Mouse (Mus musculus) frontal cortex, adult 2 months (tissue): ENCODE data around the gene C730034F03Rik. TPM values are rescaled to one million over a fixed set of nuclear protein-coding genes. Genes with fewer than 3 reads are reported as not detected.

ENCODE experiments used
- DNase-seq, 2 experiments: peaks; one replicate each; pipeline ENCODE4 v3.0.0; 2022; ENCODE audit warnings: low spot score in 1 of 2; ENCODE audit errors: extremely low spot score in 1 of 2
- polyA plus RNA-seq: library from polyadenylated mRNA; depleted of rRNA; stranded (reverse); fragments of >200 nt; gene quantifications from 2 replicates; pipeline ENCODE4 v1.2.3, GENCODE M21; 2012

C730034F03Rik gene
- polyA plus RNA-seq, 1 experiment: 3.8 TPM

DNA sequence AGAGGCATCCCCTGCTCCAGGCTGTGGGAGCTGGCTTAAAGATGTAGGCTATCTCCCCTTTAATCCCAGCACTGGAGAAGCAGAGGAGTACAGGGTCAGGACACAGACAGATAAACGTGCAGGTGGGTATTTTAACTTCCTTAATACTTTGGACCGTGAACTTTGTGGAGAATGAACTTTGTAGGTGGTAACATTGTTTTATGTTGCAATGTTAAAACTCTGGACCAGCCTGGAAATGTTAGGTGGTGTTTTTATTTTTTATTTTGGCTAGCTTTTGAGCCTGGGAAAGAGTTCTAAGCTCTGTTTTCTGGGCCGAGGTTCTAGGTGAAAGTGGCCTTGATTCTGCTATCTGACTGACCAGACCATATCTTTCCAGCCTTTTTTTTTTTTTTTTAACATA is 1.9 kb downstream of the C730034F03Rik start:
- no peak for DNase-seq

DNA sequence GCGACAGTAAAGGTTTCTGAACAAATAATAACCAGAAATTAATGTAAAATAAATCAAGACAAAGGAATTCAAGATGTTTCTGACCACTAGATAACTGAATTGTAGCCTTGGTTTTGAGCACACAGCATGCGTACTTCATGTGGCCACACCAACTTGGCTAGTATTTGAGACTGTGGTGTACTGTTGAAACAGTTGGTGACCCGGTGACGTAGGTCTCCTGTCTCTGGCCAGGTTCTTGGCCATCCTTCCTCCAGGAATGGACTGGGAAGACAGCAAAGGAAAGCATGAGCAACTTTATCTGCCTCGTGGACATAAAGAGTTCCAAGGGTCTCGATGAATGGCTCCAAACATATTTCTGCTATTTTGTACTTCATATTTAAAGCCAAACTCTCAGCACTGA is 2.4 kb downstream of the C730034F03Rik start:
- no peak for DNase-seq

DNA sequence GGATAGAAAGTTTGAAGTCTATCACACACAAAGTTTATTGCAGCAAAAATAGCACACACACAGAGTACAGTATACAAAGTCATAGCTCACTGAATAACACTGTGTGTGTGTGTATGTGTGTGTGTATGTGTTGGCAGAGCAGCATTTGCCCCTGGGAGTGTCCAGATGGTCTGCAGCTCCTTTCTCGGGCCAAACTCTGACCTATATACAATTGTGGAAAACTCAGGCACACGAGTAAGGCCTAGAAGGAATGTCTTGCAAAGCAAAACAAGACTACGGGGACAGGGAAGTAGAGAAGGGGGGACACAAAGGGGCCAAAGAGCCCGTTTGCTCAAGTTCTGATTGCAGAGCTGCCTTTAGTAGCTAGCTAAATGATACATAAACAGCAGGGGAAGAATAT is 3.6 kb downstream of the C730034F03Rik start:
- no peak for DNase-seq

DNA sequence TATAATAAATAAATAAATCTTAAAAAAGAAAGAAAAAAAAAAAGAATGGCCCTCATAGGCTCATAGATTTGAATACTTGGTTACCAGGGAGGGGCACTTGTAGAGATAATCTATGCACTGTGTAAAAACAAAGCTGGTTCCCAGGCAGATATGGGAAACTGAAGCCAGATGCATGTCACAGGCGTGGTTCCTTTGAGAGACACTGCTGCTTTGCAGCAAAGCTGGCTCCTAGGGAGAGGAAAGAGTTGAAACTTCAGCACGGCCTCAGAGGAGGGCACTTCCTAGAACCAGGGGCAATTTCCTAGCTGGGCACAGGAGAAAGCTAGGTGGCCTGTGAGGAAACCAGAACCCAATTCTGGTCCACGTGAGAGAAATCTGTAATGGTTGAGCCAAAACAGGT is 4.7 kb downstream of the C730034F03Rik start:
- no peak for DNase-seq

DNA sequence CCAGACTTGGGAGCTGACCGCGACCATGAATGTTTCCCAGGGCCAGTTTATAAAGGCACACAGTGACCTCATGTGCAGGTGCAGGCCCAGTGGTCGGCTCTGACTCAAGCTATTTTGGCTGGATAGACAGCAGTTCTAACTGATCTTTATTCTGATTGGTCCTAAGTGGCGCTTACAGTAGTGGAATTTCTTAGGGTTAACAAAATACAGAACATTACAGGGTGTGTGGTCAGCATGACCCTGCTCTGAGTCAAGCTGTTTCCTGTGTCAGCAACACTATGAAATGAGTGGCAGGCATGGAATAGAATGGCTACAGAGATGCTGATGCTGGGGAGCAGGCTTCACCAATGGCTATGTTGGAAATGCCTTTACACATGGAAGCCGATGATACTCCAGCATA is 6.5 kb downstream of the C730034F03Rik start:
- no peak for DNase-seq

DNA sequence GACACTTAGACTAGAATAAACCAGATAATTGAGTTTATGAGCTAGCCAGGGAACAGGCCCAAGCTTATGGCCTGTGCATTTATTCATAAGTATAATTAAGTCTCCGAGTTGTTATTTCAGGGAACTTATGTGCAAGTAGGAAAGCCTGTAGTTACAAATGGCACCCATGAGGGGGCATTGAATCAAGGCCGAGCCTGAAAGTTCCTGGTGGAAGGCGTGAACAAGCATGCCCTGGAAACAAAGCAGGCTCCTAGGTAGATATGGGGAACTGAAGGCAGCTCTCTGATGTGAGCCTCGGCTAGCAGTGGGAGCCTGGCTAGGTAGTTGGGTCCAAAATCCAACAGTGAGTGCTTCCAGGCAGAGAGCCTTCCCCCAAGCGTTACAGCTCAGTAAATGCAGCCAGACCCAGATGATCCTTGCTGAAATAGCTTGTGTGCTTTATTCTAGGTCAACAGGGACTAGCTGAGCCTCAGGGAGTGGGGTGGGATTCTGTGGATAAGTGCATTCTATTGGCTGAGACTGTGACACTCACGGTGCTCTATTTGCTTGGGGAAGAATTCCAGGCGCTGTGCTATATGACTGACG is 13.2 kb downstream of the C730034F03Rik start:
- peak in 1 of 2 experiments; percentile 35 for DNase-seq

DNA sequence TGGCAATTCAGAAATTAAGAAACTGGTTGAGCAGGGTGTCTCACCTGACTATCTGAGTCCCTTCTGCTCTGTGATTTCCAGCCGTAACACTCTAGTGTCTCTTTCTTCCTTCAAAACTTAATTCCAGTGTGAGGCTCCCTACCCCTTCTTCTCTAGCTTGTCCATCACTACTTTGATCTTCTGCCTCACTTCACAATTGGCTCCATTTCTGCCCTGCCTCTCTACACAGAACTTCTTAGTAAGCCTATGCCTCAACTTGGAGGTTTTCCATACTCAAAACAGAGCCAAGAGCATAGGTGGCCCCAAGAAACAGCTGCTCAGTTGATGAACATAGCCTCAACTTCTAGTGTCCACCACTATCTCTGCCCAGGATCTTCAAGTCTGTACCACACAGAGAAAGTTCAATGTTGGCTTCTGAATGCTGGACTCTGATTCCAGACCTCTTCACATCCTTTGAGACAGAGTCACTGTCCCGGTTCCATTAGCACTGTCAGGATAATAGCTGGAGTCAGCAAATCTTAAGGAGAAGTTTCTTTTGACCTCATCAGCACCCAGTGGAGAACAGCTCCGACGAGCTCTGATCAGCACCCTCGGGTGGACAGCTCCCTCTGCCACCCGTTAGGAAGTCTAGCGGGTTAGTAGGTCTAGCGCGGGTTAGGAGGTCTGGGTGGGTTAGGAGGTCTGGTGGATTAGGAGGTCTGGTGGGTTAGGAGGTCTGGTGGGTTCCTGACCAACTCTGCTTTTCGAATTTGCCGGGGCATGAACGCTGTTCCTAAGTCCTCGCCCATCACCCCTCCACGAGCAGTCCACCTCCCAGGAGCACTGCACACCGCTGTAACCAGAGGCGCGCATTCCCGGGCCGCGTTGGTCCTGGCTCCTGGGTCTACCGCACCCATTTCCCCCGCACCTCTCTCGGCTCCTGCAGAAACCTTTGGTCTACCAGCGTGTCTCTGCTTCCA is 23.8 kb downstream of the C730034F03Rik start:
- DNase-seq: no peak

DNA sequence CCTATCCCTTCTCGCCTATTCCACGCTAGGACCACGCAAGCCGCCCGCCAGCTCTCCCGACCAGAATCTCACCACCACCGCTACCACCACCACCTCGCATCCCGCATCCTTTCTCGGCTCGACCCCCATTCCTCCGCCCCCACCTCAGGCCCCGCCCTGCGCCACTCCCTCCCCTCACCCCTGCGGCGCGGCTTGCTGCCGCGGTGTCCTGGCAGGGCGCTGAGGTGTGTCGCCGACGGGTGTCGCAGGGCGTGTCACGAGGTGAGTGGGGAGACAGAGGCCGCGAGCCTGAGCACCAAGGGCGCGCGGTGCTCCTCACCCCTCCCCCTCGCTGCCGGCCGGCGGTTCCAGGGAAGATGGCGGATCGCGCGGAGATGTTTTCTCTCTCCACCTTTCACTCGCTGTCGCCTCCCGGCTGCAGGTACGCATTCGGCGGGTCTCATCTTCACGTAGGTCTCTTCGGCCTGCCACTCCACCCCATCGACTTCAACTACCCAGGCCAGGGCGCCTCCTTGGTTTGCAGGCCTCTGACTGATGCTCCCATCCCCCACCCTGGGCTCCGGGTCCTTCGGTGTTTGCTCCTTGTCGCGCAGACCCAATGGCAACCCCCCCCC is 24.6 kb downstream of the C730034F03Rik start, which contains the start of gene Mapk8ip2:
Gene Mapk8ip2 (plus strand): TSS at position 49 of the 614 bp plus-strand sequence.
- peak in 1 of 2 experiments; percentile 63 for DNase-seq

DNA sequence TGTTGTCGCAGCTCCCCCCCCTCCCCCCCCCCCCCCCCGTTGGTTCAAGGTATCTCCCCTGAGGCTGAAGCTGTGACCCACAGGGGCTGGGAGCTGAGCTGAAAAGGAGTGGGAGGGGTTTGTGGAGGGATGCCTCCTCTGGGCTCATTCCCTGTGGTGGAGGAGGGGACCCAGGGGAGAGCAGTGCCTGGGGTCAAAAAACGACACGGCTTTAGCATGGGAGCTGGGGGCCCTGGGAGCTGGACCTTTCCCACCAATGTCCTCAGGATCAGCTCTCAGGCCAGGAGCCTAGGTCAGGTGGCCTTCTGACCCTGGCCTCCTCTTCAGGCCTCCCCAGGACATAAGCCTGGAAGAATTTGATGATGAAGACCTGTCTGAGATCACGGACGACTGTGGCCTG is 25.5 kb downstream of the C730034F03Rik start:
- DNase-seq: no peak

DNA sequence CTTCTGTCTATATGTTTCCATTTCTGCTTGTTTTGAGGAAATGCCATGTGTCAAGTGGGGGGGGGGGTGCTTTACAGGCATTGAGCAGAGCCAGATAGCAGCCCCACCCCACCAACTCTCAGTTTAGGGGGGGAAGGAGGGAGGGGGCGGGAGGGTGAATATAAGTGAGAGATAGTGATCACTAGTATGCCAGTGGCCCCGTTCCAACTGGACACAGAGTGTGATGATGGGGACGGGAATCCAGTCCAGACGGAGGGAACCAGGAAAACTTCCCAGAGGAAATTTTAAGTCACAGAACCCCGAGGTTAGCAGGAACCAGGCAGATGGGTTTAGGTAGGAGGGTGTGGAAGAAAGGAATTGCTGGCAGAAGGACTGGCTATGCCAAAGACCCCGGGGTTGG is 26.3 kb downstream of the C730034F03Rik start:
- DNase-seq: no peak

DNA sequence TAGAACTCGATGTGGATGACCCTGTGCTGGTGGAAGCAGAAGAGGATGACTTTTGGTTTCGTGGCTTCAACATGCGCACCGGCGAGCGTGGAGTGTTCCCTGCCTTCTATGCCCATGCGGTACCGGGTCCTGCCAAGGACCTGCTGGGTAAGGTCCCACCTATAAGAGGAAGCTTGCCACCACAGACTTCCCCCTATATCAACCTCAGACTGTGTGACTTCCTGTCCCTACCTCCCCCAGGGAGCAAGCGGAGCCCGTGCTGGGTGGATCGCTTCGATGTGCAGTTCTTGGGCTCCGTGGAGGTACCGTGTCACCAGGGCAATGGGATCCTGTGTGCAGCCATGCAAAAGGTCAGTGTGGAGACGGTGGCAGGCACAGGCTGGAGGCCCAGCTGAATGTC is 29.6 kb downstream of the C730034F03Rik start:
- DNase-seq: no peak

DNA sequence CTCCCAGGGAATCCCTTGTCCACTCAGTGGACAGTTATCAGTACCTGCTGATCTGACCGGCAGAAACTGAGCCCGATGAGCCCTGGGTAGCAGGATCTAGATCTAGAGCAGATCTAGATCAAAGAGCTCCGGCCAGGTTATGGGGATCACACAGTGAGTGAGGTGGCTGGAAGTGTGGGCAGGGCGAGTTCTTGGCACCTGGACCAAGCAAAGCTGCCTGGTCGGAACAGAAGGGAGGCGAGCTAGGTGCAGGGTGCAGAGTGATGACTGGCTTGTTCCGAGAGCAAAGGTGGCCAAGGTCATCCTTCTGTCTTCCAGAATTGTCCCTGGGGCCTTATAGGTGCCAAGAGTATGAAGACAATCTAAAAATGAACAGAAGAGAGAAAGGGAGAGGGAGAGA is 30.4 kb downstream of the C730034F03Rik start:
- no peak for DNase-seq

DNA sequence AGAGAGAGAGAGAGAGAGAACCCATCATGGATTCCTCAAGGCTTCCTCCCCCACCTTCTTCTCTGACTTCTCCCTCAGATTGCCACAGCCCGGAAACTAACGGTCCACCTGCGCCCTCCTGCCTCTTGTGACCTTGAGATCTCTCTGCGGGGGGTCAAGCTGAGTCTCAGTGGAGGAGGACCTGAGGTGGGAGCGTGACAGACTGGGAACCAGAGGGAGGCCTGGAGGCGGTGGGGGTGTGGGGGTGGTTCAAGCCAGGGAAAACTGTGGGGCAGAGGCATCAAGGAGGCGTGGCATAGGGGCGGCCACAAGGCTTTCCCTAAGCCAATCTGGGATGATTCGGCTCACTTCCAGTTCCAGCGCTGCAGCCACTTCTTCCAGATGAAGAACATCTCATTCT is 30.9 kb downstream of the C730034F03Rik start:
- DNase-seq: no peak

DNA sequence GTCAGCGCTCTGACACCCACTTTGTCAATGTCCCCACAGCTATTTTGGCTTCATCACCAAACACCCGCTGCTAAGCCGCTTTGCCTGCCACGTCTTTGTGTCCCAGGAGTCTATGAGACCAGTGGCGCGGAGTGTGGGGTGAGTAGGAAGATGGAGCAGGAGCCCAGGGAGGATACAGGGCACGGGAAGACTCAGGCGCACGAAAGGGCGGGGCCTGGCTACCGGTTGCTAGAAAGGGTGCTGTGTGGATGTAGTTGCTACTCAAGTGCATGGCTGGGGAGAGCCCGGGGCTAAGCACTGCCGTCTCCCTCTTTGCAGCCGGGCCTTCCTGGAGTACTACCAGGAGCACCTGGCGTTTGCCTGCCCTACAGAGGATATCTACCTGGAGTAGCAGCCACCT is 31.9 kb downstream of the C730034F03Rik start:
- no peak for DNase-seq

DNA sequence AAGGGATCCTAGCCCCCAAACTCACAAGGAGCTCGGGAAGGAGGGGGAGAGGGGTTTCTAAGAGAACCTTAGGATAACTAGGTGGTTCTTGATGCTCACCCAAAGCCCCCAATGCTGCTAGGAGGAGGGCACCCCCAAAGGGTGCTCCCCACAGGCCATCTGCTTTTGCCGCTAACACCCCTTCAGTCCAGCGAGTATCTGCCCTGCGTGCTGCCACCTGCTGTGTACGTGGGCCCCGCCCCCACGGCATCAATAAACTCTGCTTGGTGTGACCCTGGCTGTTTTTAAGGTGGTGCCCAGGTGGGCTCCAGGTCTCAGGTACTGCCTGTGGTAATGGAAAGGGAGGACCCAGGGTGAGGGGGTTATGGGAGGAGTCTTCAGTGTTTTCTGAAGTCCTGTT is 32.8 kb downstream of the C730034F03Rik start:
- DNase-seq: no peak

DNA sequence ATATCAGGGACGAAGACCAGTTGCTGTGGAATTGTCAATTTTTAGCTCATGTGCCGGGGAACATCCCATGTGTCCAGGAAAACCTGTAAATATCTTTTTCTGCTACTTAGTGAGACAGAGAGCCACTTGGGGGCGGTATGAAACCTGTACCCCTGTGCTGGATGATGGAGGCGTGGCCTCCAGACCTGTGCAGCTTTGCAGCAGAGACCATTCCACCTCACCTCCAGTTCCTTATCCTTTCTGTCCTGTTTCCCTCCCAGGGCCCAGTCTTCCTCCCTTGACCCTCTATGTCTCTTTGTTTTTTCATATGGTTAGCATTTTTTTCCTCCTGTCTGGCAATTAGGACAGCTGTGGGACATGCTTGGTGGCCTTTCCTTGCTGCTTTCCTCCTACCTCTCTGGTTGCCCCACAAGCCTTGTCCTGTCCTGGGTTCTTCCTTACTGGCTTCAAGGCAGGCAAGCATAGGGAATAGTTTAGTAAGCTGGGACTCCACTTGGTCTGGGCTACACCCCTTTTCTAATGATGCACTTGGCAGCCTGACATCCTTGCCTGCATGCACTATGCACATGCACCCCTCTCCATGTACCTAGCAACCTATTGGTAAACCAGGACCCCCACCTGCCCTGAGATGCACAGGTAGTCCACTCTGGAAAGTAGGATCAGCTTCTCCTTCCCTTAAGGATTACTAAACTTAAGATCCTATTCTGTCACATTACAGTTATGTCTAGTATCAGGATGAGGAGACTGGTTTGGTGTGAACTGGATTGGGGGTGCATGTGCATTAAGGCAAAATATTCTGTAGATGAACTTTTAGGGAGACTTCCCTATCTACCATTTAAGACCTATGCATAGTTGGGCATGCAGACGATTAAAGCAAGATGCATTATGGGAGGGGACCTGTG is 34.2 kb downstream of the C730034F03Rik start:
- DNase-seq: no peak

DNA sequence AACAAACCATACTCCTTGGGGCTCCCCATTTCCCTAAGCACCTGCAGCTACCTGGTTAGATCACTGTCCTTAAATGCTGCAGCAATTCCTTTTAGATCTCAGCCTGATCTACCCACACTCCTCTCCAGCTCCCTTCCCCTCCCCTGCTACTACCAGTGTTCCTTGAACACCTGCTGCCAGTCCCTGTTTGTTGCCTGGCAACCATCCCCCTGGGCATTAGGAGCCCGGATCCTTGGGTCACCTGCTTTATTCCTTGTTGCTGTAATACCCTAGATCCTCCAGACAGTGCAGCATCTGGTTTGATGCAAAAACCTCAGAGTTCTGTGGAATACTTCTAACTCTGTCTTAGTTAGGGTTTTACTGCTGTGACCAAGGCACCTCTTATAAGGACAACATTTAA is 35.7 kb downstream of the C730034F03Rik start:
- no peak for DNase-seq

DNA sequence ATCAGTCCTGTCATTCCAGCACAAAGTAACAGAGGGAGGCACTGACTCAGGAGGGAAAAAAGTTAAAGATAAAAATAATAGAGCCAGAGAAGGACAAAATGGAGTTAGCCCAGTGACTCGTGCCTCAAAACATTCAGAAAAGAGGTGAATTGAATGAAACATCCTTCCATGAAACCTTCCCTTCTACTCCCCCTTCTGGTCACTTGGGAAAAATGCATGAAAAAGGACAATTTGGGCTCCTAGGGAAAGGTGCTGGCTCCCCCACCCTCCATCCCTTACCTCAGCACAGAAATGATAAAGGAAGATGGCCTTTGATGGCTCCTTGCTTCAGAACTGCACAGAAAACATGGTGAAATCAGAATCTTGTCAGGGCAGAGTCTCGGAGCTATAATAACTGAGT is 39.2 kb downstream of the C730034F03Rik start:
- DNase-seq: no peak

DNA sequence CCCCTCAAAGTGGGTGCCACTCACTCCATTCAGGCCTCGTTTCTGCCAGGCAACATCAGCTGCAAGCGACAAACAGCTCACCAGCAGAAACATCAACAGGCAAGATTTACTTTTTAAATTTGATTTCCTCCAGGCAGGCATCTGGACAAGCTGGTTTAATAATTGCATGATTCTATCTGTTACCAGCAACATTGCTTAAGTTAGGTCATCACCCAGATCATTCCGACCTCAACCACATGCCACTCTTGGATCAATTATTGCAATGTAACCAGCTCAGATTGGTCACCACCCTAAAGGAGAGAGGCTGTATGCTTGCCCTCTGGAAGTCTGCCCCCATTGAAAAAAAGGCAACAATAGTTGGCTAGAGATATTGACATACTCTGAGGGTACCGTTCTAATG is 42.1 kb downstream of the C730034F03Rik start:
- DNase-seq: no peak

DNA sequence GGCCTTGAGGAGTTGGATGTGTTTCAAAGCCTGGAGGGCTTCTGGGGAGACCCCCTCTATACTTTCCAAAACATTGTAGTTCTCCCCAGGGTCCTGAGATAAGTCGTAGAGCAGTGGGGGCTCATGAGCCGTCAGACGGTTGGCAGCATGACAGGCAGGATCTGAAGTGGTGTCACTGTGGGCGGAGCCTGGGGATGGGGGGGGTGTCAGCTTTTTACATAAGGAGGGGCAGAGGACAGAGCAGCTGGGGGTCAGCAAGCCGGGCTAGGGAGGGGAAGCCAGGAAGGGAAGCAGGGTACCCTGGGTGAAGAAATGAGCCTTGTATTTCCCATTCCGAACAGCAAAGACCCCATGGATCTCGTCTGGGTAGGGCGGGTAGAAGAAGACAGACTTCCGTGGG is 44.0 kb downstream of the C730034F03Rik start:
- no peak for DNase-seq

DNA sequence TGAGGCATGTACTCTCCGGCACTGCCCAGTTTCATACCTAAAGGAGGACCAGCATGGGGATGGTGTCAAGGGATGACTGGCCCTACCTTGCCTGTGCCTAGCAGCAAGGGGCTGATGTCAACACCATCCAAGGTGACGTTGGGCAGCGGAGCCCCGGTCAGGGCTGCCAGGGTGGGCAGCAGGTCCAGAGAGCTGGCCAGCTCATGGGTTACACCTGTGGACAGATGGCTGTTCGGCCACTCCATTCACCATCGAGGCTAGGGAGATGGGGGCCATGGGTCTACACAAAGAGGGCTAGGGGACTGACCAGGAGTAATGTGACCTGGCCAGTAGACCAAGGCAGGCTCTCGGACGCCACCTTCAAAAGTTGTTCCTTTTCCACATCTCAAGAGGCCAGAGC is 44.5 kb downstream of the C730034F03Rik start:
- no peak for DNase-seq
